8 mouse cellular contexts compared by ENCODE assay signal in genomic region chr19:53600549-53601362, GRCm38 (mm10). TPM values are rescaled to one million over a fixed set of nuclear protein-coding genes. Genes with fewer than 3 reads are reported as not detected.
A peak's percentile ranks its signal among the peaks of the same experiment; 100 is the strongest.
DNase-seq lines count a peak whose midpoint lies in the region; ATAC-seq and TF ChIP-seq lines count a peak whose summit lies in the region.

No protein-coding gene starts in this region.

- H3K36me3 ChIP-seq in forebrain, postnatal 0 days (ENCODE audit: insufficient read depth): peaks cover 6% of the 10 kb centered on the region; the same call in 1 of the 2 replicates
- H3K36me3 ChIP-seq in hindbrain, embryonic 13.5 days: peaks cover 16% of the 10 kb centered on the region

- peaks cover 11% of the 10 kb centered on the region for H3K4me1 ChIP-seq in forebrain, postnatal 0 days (ENCODE audit: insufficient read depth)
- peaks cover 21% of the 10 kb centered on the region for H3K4me1 ChIP-seq in hindbrain, embryonic 13.5 days (replicated peaks)

- H3K27me3 ChIP-seq in forebrain, postnatal 0 days (ENCODE audit: insufficient read depth, low read length): no peaks in the 10 kb centered on the region
- H3K27me3 ChIP-seq in hindbrain, embryonic 13.5 days: no peaks in the 10 kb centered on the region

- WGBS in forebrain, postnatal 0 days: 6% methylated on average over 67 of the region's 82 CpGs
- under 1% methylated on average over 72 of the region's 82 CpGs for WGBS in hindbrain, embryonic 13.5 days

- H3K9me3 ChIP-seq in forebrain, postnatal 0 days (ENCODE audit: low read length): no peaks in the 10 kb centered on the region
- H3K9me3 ChIP-seq in hindbrain, embryonic 13.5 days: no peaks in the 10 kb centered on the region

- peak overlapping the region; percentile 97 for H3K27ac ChIP-seq in forebrain, postnatal 0 days (ENCODE audit: low read depth, low read length)
- peak overlapping the region; percentile 97 for H3K27ac ChIP-seq in hindbrain, embryonic 13.5 days

- no peak for TF ChIP-seq CTCF in forebrain, postnatal 0 days (IDR thresholded peaks at IDR 0.05; ENCODE audit: low read depth)

- DNase-seq in cerebellum, adult 9-10 months: peak; percentile 66
- DNase-seq in forebrain, postnatal 0 days: peak; percentile 70
- peak; percentile 30 to 52 for DNase-seq in left cerebral cortex, adult 8-10 months (ENCODE audit: low spot score in 2 of 2)
- peak; percentile 71 to 85 for DNase-seq in lung, postnatal 4 days
- DNase-seq in right cerebral cortex, adult 18-20 months: peak; percentile 49
- peak; percentile 55 to 63 for DNase-seq in urinary bladder, postnatal 4 days (ENCODE audit: low spot score in 2 of 2)

- H3K9ac ChIP-seq in forebrain, postnatal 0 days: peak overlapping the region; percentile 89
- H3K9ac ChIP-seq in hindbrain, embryonic 13.5 days: peak overlapping the region; percentile 92

- H3K4me2 ChIP-seq in forebrain, postnatal 0 days (ENCODE audit: low read depth): peak overlapping the region; percentile 88
- peak overlapping the region; percentile 94 for H3K4me2 ChIP-seq in hindbrain, embryonic 13.5 days

- ATAC-seq in activated CD4-positive, CD25-positive, alpha-beta regulatory T cell, adult 4 months: peak; percentile 5
- peak; percentile 71 for ATAC-seq in forebrain, postnatal 0 days
- peak; percentile 78 for ATAC-seq in hindbrain, embryonic 13.5 days (ENCODE audit: low FRiP score)

- H3K4me3 ChIP-seq in forebrain, postnatal 0 days (ENCODE audit: low read depth, low read length): peak overlapping the region; percentile 84
- peak overlapping the region; percentile 96 for H3K4me3 ChIP-seq in hindbrain, embryonic 13.5 days

RNA-seq across cellular contexts. Expression of gene Smc3, which starts 0.6 kb away (rescaled TPM):
- polyA plus RNA-seq in activated CD4-positive, CD25-positive, alpha-beta regulatory T cell, adult 4 months (2017; shearing (Covaris generic)): 10 to 100 TPM; 35.7 to 38.4 TPM
- 35.5 and 41.4 TPM in 2 replicates for total RNA-seq in forebrain, postnatal 0 days (2014; rRNA removed)
- polyA plus RNA-seq in forebrain, postnatal 0 days (2015; fragmentation: Nextera tagmentation; extraction: Ambion mirVana): 36.9 and 47.0 TPM in 2 replicates
- 68.0 and 69.6 TPM in 2 replicates for polyA plus RNA-seq in hindbrain, embryonic 13.5 days (2015; fragmentation: Nextera tagmentation; extraction: Ambion mirVana)
- 10 to 100 TPM; 37.0 to 42.3 (median 40.1) TPM for total RNA-seq in left cerebral cortex, adult 8-10 months (2022)

RNA-seq across cellular contexts. Expression of gene Nutf2-ps1, which starts 11.9 kb away (rescaled TPM):
- 100 to 1,000 TPM; 157 to 194 TPM for polyA plus RNA-seq in activated CD4-positive, CD25-positive, alpha-beta regulatory T cell, adult 4 months (2017; shearing (Covaris generic))
- 72.1 and 78.8 TPM in 2 replicates for total RNA-seq in forebrain, postnatal 0 days (2014; rRNA removed)
- polyA plus RNA-seq in forebrain, postnatal 0 days (2015; fragmentation: Nextera tagmentation; extraction: Ambion mirVana): 184 and 209 TPM in 2 replicates
- 283 and 310 TPM in 2 replicates for polyA plus RNA-seq in hindbrain, embryonic 13.5 days (2015; fragmentation: Nextera tagmentation; extraction: Ambion mirVana)
- 10 to 100 TPM; 41.8 to 54.3 (median 47.0) TPM for total RNA-seq in left cerebral cortex, adult 8-10 months (2022)

Comparison
In these comparisons a context has a peak if more than half of its experiments do, and no peak if none do; other contexts are left out.
1. Peak in every context shown above with its lines: DNase-seq, ATAC-seq, H3K4me3 ChIP-seq and H3K27ac ChIP-seq.
2. ATAC-seq: peak in every context shown above with its lines; median percentile 78 in hindbrain, embryonic 13.5 days; 71 in forebrain, postnatal 0 days; 5 in activated CD4-positive, CD25-positive, alpha-beta regulatory T cell, adult 4 months.